Mouse (Mus musculus): Measurements from ENCODE around the gene Fgd6.

Fgd6 gene

GRCm38 (mm10) chr10:94043908-94044307, 8.1 kb downstream of the Fgd6 start:
- no peak for DNase-seq (ENCODE audit: low read depth, low spot score)

DNA sequence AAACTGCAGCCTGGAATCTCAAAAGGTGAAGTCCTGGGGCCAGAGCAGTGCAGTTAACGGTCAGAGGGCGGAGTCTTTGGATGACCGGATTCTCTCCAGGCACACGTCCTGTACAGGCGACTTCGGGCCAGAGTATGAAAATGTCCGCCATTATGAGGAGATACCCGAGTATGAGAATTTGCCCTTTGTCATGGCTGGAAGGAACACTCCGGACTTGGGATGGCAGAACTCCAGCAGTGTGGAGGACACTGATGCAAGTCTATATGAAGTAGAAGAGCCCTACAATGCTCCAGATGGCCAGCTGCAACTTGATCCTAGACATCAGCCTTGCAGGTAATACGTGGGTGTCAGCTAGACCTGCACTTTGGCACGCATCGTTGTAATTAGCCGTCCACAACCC, 9.5 kb downstream of the Fgd6 start:
- no peak for DNase-seq (ENCODE audit: low read depth, low spot score)

GRCm38 (mm10) chr10:94047024-94047423, 11.2 kb downstream of the Fgd6 start:
- DNase-seq (ENCODE audit: low read depth, low spot score) = no peak

GRCm38 (mm10) chr10:94047845-94048559, 12.2 kb downstream of the Fgd6 start:
- no peak for DNase-seq (ENCODE audit: low read depth, low spot score)

DNA sequence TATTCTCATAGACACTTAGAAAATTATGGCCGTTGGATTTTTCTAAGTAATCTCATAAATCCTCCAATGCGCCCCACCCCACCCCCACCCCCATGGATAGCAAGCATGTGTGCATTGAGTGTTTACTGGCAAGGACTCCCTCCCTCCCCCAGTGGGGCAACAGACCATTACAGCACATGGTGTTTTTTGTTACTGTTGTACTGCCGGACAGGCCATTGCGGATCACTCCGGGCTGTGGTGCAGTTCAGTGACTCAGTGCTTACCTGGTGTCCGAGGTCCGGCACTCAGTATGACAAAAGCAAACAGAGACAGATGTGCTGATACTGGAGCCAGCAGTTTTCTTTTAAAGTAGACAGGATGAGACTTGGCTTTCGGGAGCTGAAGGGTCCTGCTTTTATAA, 13.3 kb downstream of the Fgd6 start:
- no peak for DNase-seq (ENCODE audit: low read depth, low spot score)

- no peak for DNase-seq (ENCODE audit: low read depth, low spot score)
Measured at GRCm38 (mm10) chr10:94050736-94051135, 14.9 kb downstream of the Fgd6 start.

GRCm38 (mm10) chr10:94056487-94056886, 20.7 kb downstream of the Fgd6 start:
- DNase-seq (ENCODE audit: low read depth, low spot score) = no peak

DNA sequence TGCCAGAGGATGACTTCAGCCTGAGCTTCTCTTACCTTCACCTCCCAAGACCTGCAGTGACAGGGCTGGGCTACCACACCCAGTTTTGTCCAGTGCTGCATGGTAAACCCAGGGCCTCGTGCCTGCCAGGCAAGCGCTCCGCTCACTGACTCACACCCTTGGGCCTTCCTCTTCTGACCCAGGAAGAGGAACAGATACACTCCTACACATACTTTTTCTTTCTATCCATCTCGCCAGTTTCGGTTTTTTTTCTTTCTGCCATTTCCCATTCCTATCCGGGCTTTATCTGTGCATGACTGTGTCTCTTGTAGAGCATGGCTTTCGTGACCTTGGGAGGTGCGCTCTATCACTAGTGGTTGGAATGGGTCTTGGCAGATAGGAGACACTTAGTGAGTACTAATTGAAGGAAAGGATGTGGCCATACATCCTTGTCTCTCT, 23.8 kb downstream of the Fgd6 start:
- no peak for DNase-seq (ENCODE audit: low read depth, low spot score)

- DNase-seq (ENCODE audit: low read depth, low spot score) = no peak
Measured at GRCm38 (mm10) chr10:94060190-94060589, 24.4 kb downstream of the Fgd6 start.

DNA sequence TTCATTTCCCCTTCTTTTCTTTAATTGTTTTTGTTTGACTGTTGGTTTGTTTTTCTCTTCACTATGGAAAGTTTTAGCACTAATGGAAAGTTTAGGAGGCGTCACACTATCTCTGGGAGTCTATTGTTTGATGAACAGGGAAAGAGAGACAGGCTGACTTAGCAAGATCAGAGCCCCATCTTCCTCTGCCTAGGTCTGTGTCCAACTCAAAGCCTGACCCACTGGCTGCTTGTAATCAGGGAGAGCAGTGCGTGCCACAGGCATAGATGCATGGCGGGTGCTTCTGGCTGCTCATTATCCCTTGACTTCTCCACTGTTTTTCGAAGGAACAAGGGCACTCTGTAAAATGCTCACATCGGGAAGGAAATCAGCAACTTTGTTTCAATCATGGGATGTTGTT, 26.6 kb downstream of the Fgd6 start:
- no peak for DNase-seq (ENCODE audit: low read depth, low spot score)

DNA sequence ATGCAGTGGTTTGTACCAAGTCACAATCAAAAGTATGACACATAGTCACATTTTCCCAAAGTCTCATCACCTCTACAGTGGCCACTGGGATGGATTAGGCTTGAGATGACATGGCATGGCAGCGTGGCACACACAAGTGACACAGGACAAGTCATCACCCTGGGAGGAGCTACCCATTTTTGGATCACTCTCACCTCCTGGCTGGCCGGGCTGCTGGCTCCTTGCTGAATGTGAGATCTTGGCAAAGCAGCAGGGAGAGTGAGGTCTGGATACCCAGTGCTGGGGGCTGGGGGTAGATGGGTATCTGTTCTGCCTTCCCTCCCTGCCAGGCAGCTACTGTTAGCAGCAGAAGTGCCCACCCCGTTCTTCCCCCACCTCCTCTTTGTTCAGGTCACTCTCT, 31.1 kb downstream of the Fgd6 start:
- DNase-seq (ENCODE audit: low read depth, low spot score) = no peak

DNA sequence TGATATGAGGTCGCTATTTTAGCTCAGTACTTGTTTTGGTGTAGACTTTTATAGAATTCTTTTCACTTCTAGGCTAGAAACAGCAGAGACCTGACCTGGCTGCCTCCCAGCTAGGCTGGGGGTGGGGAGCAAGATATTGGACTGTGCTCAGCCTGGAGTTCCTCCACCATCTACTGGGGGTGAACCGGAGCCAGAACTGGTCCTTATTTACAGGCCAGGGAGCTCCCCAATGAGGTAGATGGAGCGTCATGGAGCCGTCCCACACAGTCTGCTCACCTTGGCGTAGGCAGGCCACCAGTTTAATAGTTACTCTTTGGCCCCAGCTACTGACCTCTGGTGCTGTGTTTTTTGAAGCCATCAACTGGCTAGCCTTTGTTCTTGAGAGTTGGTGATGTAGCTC, 32.9 kb downstream of the Fgd6 start:
- no peak for DNase-seq (ENCODE audit: low read depth, low spot score)

DNA sequence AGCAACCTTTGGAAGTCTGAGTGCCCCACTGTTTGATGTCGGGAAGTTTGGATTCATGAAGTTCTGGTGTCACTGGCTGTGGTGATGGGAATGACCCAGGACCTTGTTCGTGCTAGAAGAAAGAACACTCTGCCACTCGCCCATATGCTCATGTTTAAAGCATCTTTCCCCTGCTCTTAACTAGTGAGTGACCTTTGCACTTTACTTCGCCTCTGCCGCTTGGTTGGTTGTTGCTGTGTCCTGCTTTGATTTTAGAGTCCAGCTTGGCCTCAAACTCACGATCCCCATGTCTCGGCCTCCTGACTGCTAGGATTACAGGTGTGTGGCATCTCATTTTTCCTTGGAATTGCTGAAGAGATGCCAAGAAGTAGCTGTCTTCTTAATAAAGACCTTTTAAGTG, 35.8 kb downstream of the Fgd6 start:
- no peak for DNase-seq (ENCODE audit: low read depth, low spot score)

DNA sequence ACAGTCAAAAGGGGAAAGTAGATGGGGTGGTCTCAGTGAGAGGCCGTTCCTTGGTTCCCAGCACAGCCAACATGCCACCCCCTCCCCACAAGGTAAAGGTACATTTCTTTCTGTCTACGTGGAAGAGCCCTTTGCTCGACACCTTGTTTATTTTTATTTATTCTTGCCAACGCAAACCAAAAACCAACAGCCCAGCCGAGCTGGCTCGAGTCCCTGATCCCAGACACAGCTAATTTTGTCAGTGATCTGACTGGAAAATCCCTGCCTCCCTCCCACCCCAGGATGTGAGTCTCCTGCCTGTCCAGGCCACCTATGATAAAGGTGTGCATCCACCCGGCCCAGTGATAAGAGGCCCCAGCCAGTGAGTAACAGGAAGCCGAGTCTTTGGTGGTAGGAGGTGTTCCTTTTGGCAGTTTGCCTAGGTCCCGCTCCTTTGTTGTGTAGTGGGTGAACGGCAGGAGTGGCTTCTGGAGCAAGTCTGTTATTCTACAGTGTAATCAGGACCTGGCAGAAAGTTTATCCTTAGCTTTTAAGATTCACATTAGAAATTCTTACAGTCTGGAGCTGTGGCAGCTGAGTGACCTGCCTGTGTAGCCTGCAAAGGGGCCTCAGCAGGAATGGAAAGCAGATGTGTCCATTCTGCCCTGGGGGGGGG, 36.6 kb downstream of the Fgd6 start:
- DNase-seq (ENCODE audit: low read depth, low spot score) = no peak

DNA sequence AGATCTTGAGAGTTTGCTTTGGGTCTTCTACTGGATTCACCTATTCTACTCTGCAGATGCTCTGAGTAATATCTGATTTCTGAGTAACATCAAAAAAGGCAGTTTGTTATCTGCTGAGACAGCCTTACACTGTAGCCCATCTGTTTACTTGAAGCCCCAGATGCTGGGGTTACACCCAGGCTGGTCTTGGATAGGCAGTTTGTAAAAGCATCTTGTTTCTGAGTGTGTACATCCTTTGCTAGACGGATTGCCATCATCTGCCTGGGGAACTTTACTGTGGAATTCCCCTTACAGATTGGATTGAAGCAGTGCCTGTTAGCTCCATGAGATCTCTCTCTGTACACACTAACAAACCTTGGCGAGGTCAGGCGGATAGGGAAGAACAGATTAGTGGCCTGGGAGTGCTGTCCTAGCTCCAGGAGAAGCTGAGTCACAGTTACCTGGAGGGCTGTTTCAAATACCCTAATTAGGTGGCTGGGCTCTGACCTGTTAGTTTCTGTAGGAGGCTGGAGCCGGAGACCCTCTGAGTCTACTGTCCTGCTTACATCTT, 37.2 kb downstream of the Fgd6 start:
- DNase-seq (ENCODE audit: low read depth, low spot score) = no peak

DNA sequence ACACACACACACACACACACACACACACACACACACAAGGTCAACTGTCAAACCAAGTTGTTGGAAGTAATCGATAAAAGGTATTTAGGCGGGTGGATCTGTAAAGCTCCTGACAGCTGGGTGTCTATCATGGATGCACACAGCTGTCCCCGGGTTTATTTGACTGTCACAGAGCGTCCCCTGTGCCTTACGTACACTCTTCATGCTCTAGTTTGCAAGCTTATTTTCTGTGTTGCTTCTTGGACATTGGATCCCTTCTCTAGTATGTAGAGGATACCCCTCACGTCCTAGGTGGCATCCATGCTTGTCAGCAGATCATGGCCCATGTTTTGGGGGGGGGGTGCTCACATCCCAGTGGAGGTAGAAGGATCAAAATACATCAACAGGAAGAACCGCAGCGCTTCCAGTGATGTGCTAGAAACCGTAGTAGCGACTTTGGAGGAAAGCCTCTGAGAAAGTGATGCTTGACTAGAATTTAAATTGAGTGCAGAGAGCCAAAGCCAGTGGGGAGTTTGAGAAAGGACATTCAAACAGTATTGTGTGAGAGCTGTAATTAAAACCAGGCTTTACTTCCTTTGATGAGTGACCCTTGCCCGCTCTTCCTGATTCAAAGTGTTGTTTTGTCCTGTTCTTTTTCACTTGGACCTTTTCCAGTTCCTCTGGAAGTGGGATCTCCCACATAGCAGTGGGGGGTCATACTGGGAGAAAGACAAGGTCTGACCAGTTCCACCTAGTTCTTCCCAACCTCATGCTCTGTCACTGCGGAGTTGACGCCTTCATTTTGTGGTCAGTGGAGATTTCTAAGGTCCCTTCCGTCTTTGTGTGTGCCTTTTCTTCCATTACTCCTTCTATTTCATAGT, 41.4 kb downstream of the Fgd6 start:
- DNase-seq (ENCODE audit: low read depth, low spot score) = no peak

DNA sequence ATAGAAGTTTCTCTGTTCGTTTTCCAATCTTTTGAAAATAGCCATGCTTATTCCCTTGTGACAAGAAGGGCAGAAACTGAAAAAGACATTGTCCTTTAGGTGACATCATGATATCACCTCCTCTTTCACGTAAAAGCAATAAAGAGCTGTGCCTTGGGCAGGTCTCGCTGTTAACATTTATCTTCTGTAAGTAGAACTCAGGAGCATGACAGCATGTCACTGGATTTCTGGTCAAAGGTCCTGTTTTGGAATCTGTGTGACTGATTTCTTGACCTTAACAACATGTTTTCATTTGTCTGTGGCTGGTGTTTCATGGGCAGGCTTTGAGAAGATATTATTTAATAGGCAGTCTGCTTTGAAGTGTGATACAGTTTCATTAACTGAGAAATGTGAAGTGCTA, 44.9 kb downstream of the Fgd6 start:
- no peak for DNase-seq (ENCODE audit: low read depth, low spot score)

GRCm38 (mm10) chr10:94082040-94082734, 46.4 kb downstream of the Fgd6 start:
- no peak for DNase-seq (ENCODE audit: low read depth, low spot score)

DNA sequence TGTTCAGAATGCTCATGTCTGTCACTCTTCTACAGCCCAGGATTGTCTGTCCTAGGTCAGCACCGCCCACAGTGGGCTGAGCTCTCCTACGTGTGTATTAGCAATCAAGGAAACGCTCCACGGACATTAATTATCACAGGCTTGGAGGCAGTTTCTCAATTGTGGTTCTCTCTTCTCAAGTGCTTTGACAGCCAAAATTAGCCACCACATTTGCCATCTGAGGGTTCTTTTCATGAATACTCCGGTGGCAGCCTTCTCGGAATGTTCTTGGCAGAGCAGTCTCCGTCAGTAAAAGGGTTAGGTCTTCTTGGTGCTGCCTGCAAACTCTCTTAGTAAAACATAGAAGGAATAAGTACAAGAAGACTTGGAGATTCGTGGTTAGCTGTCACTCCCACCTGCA, 50.5 kb downstream of the Fgd6 start:
- DNase-seq (ENCODE audit: low read depth, low spot score) = no peak

- DNase-seq (ENCODE audit: low read depth, low spot score) = no peak
Measured at GRCm38 (mm10) chr10:94087367-94088077, 51.7 kb downstream of the Fgd6 start.

- DNase-seq (ENCODE audit: low read depth, low spot score) = no peak
Measured at GRCm38 (mm10) chr10:94090032-94090431, 54.2 kb downstream of the Fgd6 start.
